In the genomic region with DNA sequence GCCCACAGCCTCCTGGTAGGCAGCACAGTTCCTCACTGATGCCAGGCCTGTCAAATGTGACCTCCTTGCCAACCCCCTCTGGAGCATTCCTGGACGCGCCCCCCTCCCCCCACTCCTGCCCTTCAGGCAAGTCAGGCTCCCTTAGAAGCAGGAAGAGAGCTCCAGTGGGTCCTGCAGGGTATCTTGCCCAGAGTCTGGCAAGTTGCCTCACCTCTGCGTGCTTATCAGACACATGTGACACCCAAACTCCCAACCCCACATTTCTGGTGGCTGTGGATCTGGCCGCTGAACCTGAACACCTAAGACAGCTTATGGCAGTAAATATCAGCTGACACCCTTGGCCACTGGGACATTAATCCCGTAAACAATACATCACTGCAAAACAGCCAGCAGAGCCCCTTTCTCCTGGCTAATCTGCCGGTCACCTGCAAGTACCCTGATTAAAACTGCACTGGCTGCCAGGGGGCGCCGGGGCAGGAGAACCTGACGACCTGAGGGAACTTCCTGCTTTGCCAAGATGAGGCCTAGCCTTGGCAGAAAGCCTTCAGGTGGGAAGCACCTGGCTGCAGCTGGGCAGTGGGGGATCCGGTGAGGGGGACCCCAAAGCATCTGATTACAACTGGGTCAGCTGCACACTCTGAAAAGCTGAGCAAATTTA, we compare ENCODE assay signal across 8 mouse cellular contexts. TPM values are rescaled to one million over a fixed set of nuclear protein-coding genes. Genes with fewer than 3 reads are reported as not detected.
DNase-seq lines count a peak whose midpoint lies in the region; ATAC-seq and TF ChIP-seq lines count a peak whose summit lies in the region.

No protein-coding gene starts in this region.

- H3K9me3 ChIP-seq in MEL (replicated peaks; ENCODE audit: insufficient read depth, low read length) = no peaks in the 10 kb centered on the region
- H3K9me3 ChIP-seq in heart, embryonic 11.5 days (replicated peaks; ENCODE audit: control insufficient read depth, low read length) = no peaks in the 10 kb centered on the region
- H3K9me3 ChIP-seq in kidney, embryonic 15.5 days (replicated peaks) = no peaks in the 10 kb centered on the region
- H3K9me3 ChIP-seq in midbrain, embryonic 12.5 days = no peaks in the 10 kb centered on the region

- ATAC-seq in heart, embryonic 11.5 days (replicated peaks; ENCODE audit: insufficient number of reproducible peaks, low FRiP score, low TSS enrichment) = no peak
- peak; percentile 11; the same call in 1 of the 2 replicates for ATAC-seq in kidney, embryonic 15.5 days (replicated peaks; ENCODE audit: low FRiP score)
- ATAC-seq in midbrain, embryonic 12.5 days (ENCODE audit: low FRiP score, low read depth) = no peak

- 8% methylated on average over 10 of the region's 10 CpGs for WGBS in heart, embryonic 11.5 days (ENCODE audit: insufficient replicate concordance)
- 6% methylated on average over 10 of the region's 10 CpGs for WGBS in kidney, embryonic 15.5 days
- WGBS in midbrain, embryonic 12.5 days = 7% methylated on average over 10 of the region's 10 CpGs

- no peaks in the 10 kb centered on the region; the same call in 1 of the 2 replicates for H3K79me2 ChIP-seq in MEL (ENCODE audit: control insufficient read depth, insufficient read depth, low read length, poor library complexity)

- H3K4me3 ChIP-seq in MEL (ENCODE audit: control insufficient read depth in 1 of 2, insufficient read depth in 1 of 2, low read depth in 2 of 2, low read length in 2 of 2) = peak overlapping the region in 1 of 2 experiments; percentile 44; a peak in 1 of 4 replicates
- H3K4me3 ChIP-seq in heart, embryonic 11.5 days (ENCODE audit: low read depth, low read length) = no peak overlapping the region
- no peak overlapping the region for H3K4me3 ChIP-seq in kidney, embryonic 15.5 days (replicated peaks)
- no peak overlapping the region for H3K4me3 ChIP-seq in midbrain, embryonic 12.5 days

- peaks cover 0 to 25% of the 10 kb centered on the region in 2 experiments; a peak in 2 of 4 replicates for H3K36me3 ChIP-seq in MEL (ENCODE audit: control insufficient read depth in 1 of 2, insufficient read depth in 2 of 2, low read length in 2 of 2)
- no peaks in the 10 kb centered on the region for H3K36me3 ChIP-seq in heart, embryonic 11.5 days (ENCODE audit: control insufficient read depth, insufficient read depth, low read length)
- H3K36me3 ChIP-seq in kidney, embryonic 15.5 days = peaks cover 5% of the 10 kb centered on the region; the same call in 1 of the 2 replicates
- H3K36me3 ChIP-seq in midbrain, embryonic 12.5 days = no peaks in the 10 kb centered on the region

- H3K4me2 ChIP-seq in heart, embryonic 11.5 days = peak overlapping the region; percentile 38
- H3K4me2 ChIP-seq in kidney, embryonic 15.5 days = peak overlapping the region; percentile 34
- H3K4me2 ChIP-seq in midbrain, embryonic 12.5 days (replicated peaks) = peak overlapping the region; percentile 12; the same call in 1 of the 2 replicates

- peaks cover 12 to 30% of the 10 kb centered on the region in 2 experiments for H3K4me1 ChIP-seq in MEL (ENCODE audit: control insufficient read depth in 1 of 2, insufficient read depth in 2 of 2, low read length in 2 of 2)
- H3K4me1 ChIP-seq in heart, embryonic 11.5 days (ENCODE audit: control insufficient read depth, insufficient read depth, low read length) = peaks cover 69% of the 10 kb centered on the region
- peaks cover 85% of the 10 kb centered on the region for H3K4me1 ChIP-seq in kidney, embryonic 15.5 days
- peaks cover 72% of the 10 kb centered on the region for H3K4me1 ChIP-seq in midbrain, embryonic 12.5 days

- peak overlapping the region; percentile 72 for H3K9ac ChIP-seq in MEL (ENCODE audit: control insufficient read depth, low read depth, low read length, poor library complexity, severe bottlenecking)
- H3K9ac ChIP-seq in heart, embryonic 11.5 days (ENCODE audit: low read depth, low read length) = peak overlapping the region; percentile 56
- peak overlapping the region; percentile 26; the same call in 1 of the 2 replicates for H3K9ac ChIP-seq in kidney, embryonic 15.5 days
- H3K9ac ChIP-seq in midbrain, embryonic 12.5 days (replicated peaks) = no peak overlapping the region; the same call in 1 of the 2 replicates

- DNase-seq in cerebellum, postnatal 14 days = peak; percentile 44 to 64
- DNase-seq in cerebellum, adult 9-10 months = no peak
- peak; percentile 95 for DNase-seq in MEL (ENCODE audit: low read depth, low spot score)
- DNase-seq in layer of hippocampus, postnatal 25 days (ENCODE audit: extremely low spot score in 1 of 2, low spot score in 1 of 2) = no peak
- DNase-seq in gastrocnemius, adult 18-20 months (ENCODE audit: low spot score) = no peak

- TF ChIP-seq POLR2A in MEL (IDR thresholded peaks at IDR 0.05; ENCODE audit: control insufficient read depth in 1 of 2, insufficient read depth in 1 of 2, low read depth in 1 of 2, low read length in 2 of 2, poor library complexity in 1 of 2) = peak in 1 of 2 experiments; percentile 59; a peak in 1 of 4 replicates

- H3K27ac ChIP-seq in MEL (ENCODE audit: control insufficient read depth, low read depth, low read length) = peak overlapping the region; percentile 82
- H3K27ac ChIP-seq in heart, embryonic 11.5 days (ENCODE audit: low read depth, low read length) = peak overlapping the region; percentile 96
- peak overlapping the region; percentile 96 for H3K27ac ChIP-seq in kidney, embryonic 15.5 days
- H3K27ac ChIP-seq in midbrain, embryonic 12.5 days (replicated peaks) = peak overlapping the region; percentile 60

- no peak for TF ChIP-seq RAD21 in MEL (IDR thresholded peaks at IDR 0.05; ENCODE audit: low read depth, low read length)

- TF ChIP-seq EP300 in MEL (IDR thresholded peaks at IDR 0.05; ENCODE audit: low read depth in 1 of 2, low read length in 2 of 2) = peak; percentile 84 to 86

- no peaks in the 10 kb centered on the region for H3K27me3 ChIP-seq in MEL (ENCODE audit: control insufficient read depth in 1 of 2, insufficient read depth in 2 of 2, low read length in 2 of 2)
- H3K27me3 ChIP-seq in heart, embryonic 11.5 days (ENCODE audit: control insufficient read depth, insufficient read depth, low read length) = no peaks in the 10 kb centered on the region
- H3K27me3 ChIP-seq in kidney, embryonic 15.5 days = no peaks in the 10 kb centered on the region
- H3K27me3 ChIP-seq in midbrain, embryonic 12.5 days = no peaks in the 10 kb centered on the region

- peak in 2 of 3 experiments; percentile 18 to 29; a peak in 3 of 6 replicates for TF ChIP-seq CTCF in MEL (IDR thresholded peaks at IDR 0.05 in 2 of 3, conservative IDR thresholded peaks at IDR 0.05 in 1 of 3; ENCODE audit: control insufficient read depth in 1 of 3, insufficient read depth in 1 of 3, low read depth in 2 of 3, low read length in 3 of 3, poor library complexity in 1 of 3, severe bottlenecking in 1 of 3)

TF ChIP-seq in MEL, 35 proteins besides CTCF, POLR2A, EP300 and RAD21 (continues in another document):
- TF ChIP-seq MXI1 (IDR thresholded peaks at IDR 0.05; ENCODE audit: low read depth, low read length) (peak; percentile 94), MAX (IDR thresholded peaks at IDR 0.05; ENCODE audit: low read length) (peak; percentile 78), TAL1 (IDR thresholded peaks at IDR 0.05; ENCODE audit: low read length) (peak; percentile 71), USF2 (IDR thresholded peaks at IDR 0.05; ENCODE audit: borderline replicate concordance in 1 of 2, insufficient read depth in 1 of 2, low read depth in 1 of 2, low read length in 2 of 2) (peak in 1 of 2 experiments; percentile 57; a peak in 2 of 4 replicates), MEF2A (IDR thresholded peaks at IDR 0.05; ENCODE audit: extremely low read depth, insufficient replicate concordance, low read depth, low read length, poor library complexity, severe bottlenecking) (peak; percentile 36; the same call in 1 of the 2 replicates), TBP (IDR thresholded peaks at IDR 0.05; ENCODE audit: low read depth, low read length) (peak; percentile 23; the same call in 1 of the 2 replicates), ELF1 (IDR thresholded peaks at IDR 0.05; ENCODE audit: low read depth, low read length) (peak; percentile 82), BHLHE40 (IDR thresholded peaks at IDR 0.05; ENCODE audit: borderline replicate concordance, low read depth, low read length) (peak; percentile 86), POLR2AphosphoS5 (IDR thresholded peaks at IDR 0.05; ENCODE audit: borderline replicate concordance, low read depth, low read length) (no peak), USF1 (IDR thresholded peaks at IDR 0.05; ENCODE audit: low read depth, low read length) (peak; percentile 90)

RNA-seq across cellular contexts. Expression of gene Trim8, which starts 30.7 kb away (rescaled TPM):
- 19.1 and 21.2 TPM in 2 replicates for total RNA-seq in MEL (2012; rRNA removed)
- 10 to 100 TPM in 1 of 2 experiments, not detected in 1; 57.2 TPM for polyA plus RNA-seq in MEL (2012; ENCODE audit: insufficient read depth in 1 of 2, insufficient read length in 2 of 2, low read depth in 1 of 2, low replicate concordance in 2 of 2, missing spikeins in 1 of 2)
- 18.0 and 18.6 TPM in 2 replicates for polyA plus RNA-seq in heart, embryonic 11.5 days (2014; fragmentation: Nextera tagmentation; extraction: Ambion mirVana)
- polyA plus RNA-seq in kidney, embryonic 15.5 days (2015; fragmentation: Nextera tagmentation; extraction: Ambion mirVana) = 24.6 and 28.7 TPM in 2 replicates
- 38.5 and 53.9 TPM in 2 replicates for polyA plus RNA-seq in midbrain, embryonic 12.5 days (2016; fragmentation: Nextera tagmentation; extraction: Ambion mirVana)
- total RNA-seq in layer of hippocampus, postnatal 25 days (2021) = 100 to 1,000 TPM; 105 to 109 TPM
- total RNA-seq in gastrocnemius, adult 18-20 months (2021) = 10 to 100 TPM; 17.6 to 22.5 TPM

RNA-seq across cellular contexts. Expression of gene Arl3, which starts 40.8 kb away (rescaled TPM):
- total RNA-seq in MEL (2012; rRNA removed) = 62.4 and 74.8 TPM in 2 replicates
- polyA plus RNA-seq in MEL (2012; ENCODE audit: insufficient read depth in 1 of 2, insufficient read length in 2 of 2, low read depth in 1 of 2, low replicate concordance in 2 of 2, missing spikeins in 1 of 2) = 100 to 1,000 TPM in 1 of 2 experiments, not detected in 1; 123 TPM
- polyA plus RNA-seq in heart, embryonic 11.5 days (2014; fragmentation: Nextera tagmentation; extraction: Ambion mirVana) = 67.5 and 83.5 TPM in 2 replicates
- polyA plus RNA-seq in kidney, embryonic 15.5 days (2015; fragmentation: Nextera tagmentation; extraction: Ambion mirVana) = 143 and 145 TPM in 2 replicates
- 201 and 208 TPM in 2 replicates for polyA plus RNA-seq in midbrain, embryonic 12.5 days (2016; fragmentation: Nextera tagmentation; extraction: Ambion mirVana)
- 100 to 1,000 TPM; 123 to 127 TPM for total RNA-seq in layer of hippocampus, postnatal 25 days (2021)
- 10 to 100 TPM; 79.9 to 86.2 TPM for total RNA-seq in gastrocnemius, adult 18-20 months (2021)

RNA-seq across cellular contexts. Expression of gene Sfxn2, which starts 41.0 kb away (rescaled TPM):
- 16.1 and 20.3 TPM in 2 replicates for total RNA-seq in MEL (2012; rRNA removed)
- polyA plus RNA-seq in MEL (2012; ENCODE audit: insufficient read depth in 1 of 2, insufficient read length in 2 of 2, low read depth in 1 of 2, low replicate concordance in 2 of 2, missing spikeins in 1 of 2) = 10 to 100 TPM; 21.2 to 36.6 TPM
- polyA plus RNA-seq in heart, embryonic 11.5 days (2014; fragmentation: Nextera tagmentation; extraction: Ambion mirVana) = 8.1 and 10.5 TPM in 2 replicates
- 32.9 and 33.0 TPM in 2 replicates for polyA plus RNA-seq in kidney, embryonic 15.5 days (2015; fragmentation: Nextera tagmentation; extraction: Ambion mirVana)
- 11.9 and 14.2 TPM in 2 replicates for polyA plus RNA-seq in midbrain, embryonic 12.5 days (2016; fragmentation: Nextera tagmentation; extraction: Ambion mirVana)
- 1 to 10 TPM; 4.4 to 6.3 TPM for total RNA-seq in layer of hippocampus, postnatal 25 days (2021)
- 1 to 10 TPM; 2.2 to 3.8 TPM for total RNA-seq in gastrocnemius, adult 18-20 months (2021)

Comparison
In these comparisons a context has a peak if more than half of its experiments do, and no peak if none do; other contexts are left out.
1. DNase-seq: peak in cerebellum, postnatal 14 days (2 of 2) and MEL (single experiment); none in cerebellum, adult 9-10 months (single experiment), layer of hippocampus, postnatal 25 days (0 of 2) and gastrocnemius, adult 18-20 months (single experiment).
2. Peak in every context shown above with its lines, with median percentiles within 50 percentile points of each other: H3K27ac ChIP-seq and H3K4me2 ChIP-seq.